Mouse (Mus musculus) G1E (cell line): Measurements from ENCODE around the gene 4930519G04Rik.
"Not testable (repeated sequence)": the region's sequence is repeated elsewhere in the genome, so short reads cannot be mapped to it uniquely, and the experiment has no call there.

ENCODE experiments used
- CTCF ChIP-seq: IDR thresholded peaks from 2 replicates; pipeline ENCODE4 v1.5.1; 2012; ENCODE audit warnings: low read depth, low read length, inconsistent platforms, mixed read lengths
- GATA1 ChIP-seq: IDR thresholded peaks from 2 replicates; pipeline ENCODE4 v1.6.1; 2012; ENCODE audit warnings: borderline replicate concordance, low read length, inconsistent platforms, mixed read lengths
- POLR2AphosphoS5 ChIP-seq: IDR thresholded peaks from 2 replicates; pipeline ENCODE4 v1.6.1; 2012; ENCODE audit warnings: low read depth, low read length, inconsistent platforms; ENCODE audit not compliant: insufficient replicate concordance
- TAL1 ChIP-seq: conservative IDR thresholded peaks from 2 replicates; pipeline ENCODE4 v1.6.1; 2012; ENCODE audit warnings: low read depth, low read length, inconsistent platforms, mixed read lengths

DNA sequence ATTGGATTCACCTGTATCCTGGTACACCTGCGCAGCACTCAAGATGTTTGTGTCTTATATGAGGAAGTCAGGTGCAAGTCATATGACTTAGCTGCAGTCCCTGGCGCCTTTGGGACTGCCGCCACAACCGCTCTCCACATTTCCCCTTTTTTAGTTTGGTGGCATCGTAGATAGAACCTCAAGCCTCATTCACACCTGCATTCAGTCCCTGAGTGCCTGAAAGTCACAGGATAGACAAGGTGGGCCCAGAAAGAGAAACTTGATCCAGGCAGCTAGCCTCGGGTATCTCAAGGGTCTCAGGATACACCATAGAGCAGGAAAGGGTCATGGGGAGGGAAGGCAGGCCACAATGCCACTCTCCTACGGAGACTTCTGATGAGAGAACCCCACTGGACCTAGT lies 28.9 kb downstream of the 4930519G04Rik start:
- TF ChIP-seq CTCF, GATA1, POLR2AphosphoS5, TAL1: not testable (repeated sequence)
